In genomic region chr8:121901498-121902236, GRCm38 (mm10) we compare ENCODE assay signal across 8 mouse cellular contexts. TPM values are rescaled to one million over a fixed set of nuclear protein-coding genes. Genes with fewer than 3 reads are reported as not detected.
DNase-seq lines count a peak whose midpoint lies in the region; ATAC-seq and TF ChIP-seq lines count a peak whose summit lies in the region.

No protein-coding gene starts in this region.

- peak; percentile 34 for DNase-seq in kidney, postnatal 14 days
- DNase-seq in kidney, adult 18-20 months = no peak
- DNase-seq in Patski (ENCODE audit: low read depth, low spot score) = peak; percentile 86
- DNase-seq in right cerebral cortex, postnatal 10 days (ENCODE audit: low spot score in 2 of 2) = no peak
- no peak for DNase-seq in thymus, postnatal 4 days
- no peak for DNase-seq in right cerebral cortex, postnatal 4 days

- 31% methylated on average over 8 of the region's 8 CpGs for WGBS in embryonic facial prominence, embryonic 15.5 days
- 44% methylated on average over 8 of the region's 8 CpGs for WGBS in limb, embryonic 12.5 days

- no peaks in the 10 kb centered on the region for H3K27me3 ChIP-seq in Patski
- no peaks in the 10 kb centered on the region for H3K27me3 ChIP-seq in embryonic facial prominence, embryonic 15.5 days
- peaks cover 5% of the 10 kb centered on the region; the same call in 1 of the 2 replicates for H3K27me3 ChIP-seq in limb, embryonic 12.5 days

- H3K36me3 ChIP-seq in embryonic facial prominence, embryonic 15.5 days = no peaks in the 10 kb centered on the region
- H3K36me3 ChIP-seq in limb, embryonic 12.5 days = no peaks in the 10 kb centered on the region

- TF ChIP-seq CTCF in Patski (IDR thresholded peaks at IDR 0.05) = no peak

- in situ Hi-C loops in Patski (cut with MboI; ENCODE audit: low pct_unique_long_range_greater_than_20kb) = no loop called here

- POLR2A ChIA-PET in Patski (lab: Charles Lee) = interaction anchor here (1.0 to 1.2 kb wide), 2 partner anchors 13 to 25 kb away, joined by 5 to 6 read pairs; no protein-coding TSS in a partner anchor

- H3K9me3 ChIP-seq in embryonic facial prominence, embryonic 15.5 days (replicated peaks) = no peaks in the 10 kb centered on the region
- H3K9me3 ChIP-seq in limb, embryonic 12.5 days = no peaks in the 10 kb centered on the region

- H3K27ac ChIP-seq in embryonic facial prominence, embryonic 15.5 days (replicated peaks) = peak overlapping the region; percentile 51; the same call in 1 of the 2 replicates
- H3K27ac ChIP-seq in limb, embryonic 12.5 days = 0 out of 2 replicates have a peak overlapping the region, but pooled peaks have one; percentile 29

- ATAC-seq in Patski = peak; percentile 57
- no peak for ATAC-seq in embryonic facial prominence, embryonic 15.5 days (ENCODE audit: insufficient number of reproducible peaks, low FRiP score, low TSS enrichment, low read depth)
- ATAC-seq in limb, embryonic 12.5 days (ENCODE audit: insufficient number of reproducible peaks, insufficient read depth, low FRiP score, low TSS enrichment, low read depth) = peak; percentile 14; the same call in 1 of the 2 replicates

- no peak overlapping the region for H3K4me3 ChIP-seq in embryonic facial prominence, embryonic 15.5 days (replicated peaks)
- no peak overlapping the region for H3K4me3 ChIP-seq in limb, embryonic 12.5 days (replicated peaks)

- CTCF ChIA-PET in Patski (lab: Charles Lee) = interaction anchor here (1.1 to 6.7 kb wide), 5 partner anchors 10 to 51 kb away, joined by 3 to 38 read pairs (median 3); no protein-coding TSS in a partner anchor

- H3K4me1 ChIP-seq in embryonic facial prominence, embryonic 15.5 days = peaks cover 71% of the 10 kb centered on the region
- peaks cover 55% of the 10 kb centered on the region for H3K4me1 ChIP-seq in limb, embryonic 12.5 days (replicated peaks)

- no peak overlapping the region for H3K4me2 ChIP-seq in embryonic facial prominence, embryonic 15.5 days (replicated peaks)
- H3K4me2 ChIP-seq in limb, embryonic 12.5 days = no peak overlapping the region

- H3K9ac ChIP-seq in embryonic facial prominence, embryonic 15.5 days = no peak overlapping the region
- H3K9ac ChIP-seq in limb, embryonic 12.5 days (replicated peaks) = peak overlapping the region; percentile 23; the same call in 1 of the 2 replicates

RNA-seq across cellular contexts. Expression of gene Slc7a5, which starts 5.8 kb away (rescaled TPM):
- polyA plus RNA-seq in Patski (2021) = 164 TPM
- 31.0 and 31.9 TPM in 2 replicates for polyA plus RNA-seq in embryonic facial prominence, embryonic 15.5 days (2015; fragmentation: Nextera tagmentation; extraction: Ambion mirVana)
- 13.4 and 18.2 TPM in 2 replicates for polyA plus RNA-seq in limb, embryonic 12.5 days (2016; fragmentation: Nextera tagmentation; extraction: Ambion mirVana)

RNA-seq across cellular contexts. Expression of gene Car5a, which starts 43.0 kb away (rescaled TPM):
- polyA plus RNA-seq in Patski (2021) = not detected
- polyA plus RNA-seq in embryonic facial prominence, embryonic 15.5 days (2015; fragmentation: Nextera tagmentation; extraction: Ambion mirVana) = 0.13 TPM in 1 of 2 replicates, not detected in the other
- polyA plus RNA-seq in limb, embryonic 12.5 days (2016; fragmentation: Nextera tagmentation; extraction: Ambion mirVana) = 0.18 and 0.51 TPM in 2 replicates

RNA-seq across cellular contexts. Expression of gene Banp, which starts 47.9 kb away (rescaled TPM):
- polyA plus RNA-seq in Patski (2021) = 45.2 TPM
- 46.3 and 48.5 TPM in 2 replicates for polyA plus RNA-seq in embryonic facial prominence, embryonic 15.5 days (2015; fragmentation: Nextera tagmentation; extraction: Ambion mirVana)
- polyA plus RNA-seq in limb, embryonic 12.5 days (2016; fragmentation: Nextera tagmentation; extraction: Ambion mirVana) = 41.7 and 42.3 TPM in 2 replicates

Comparison
In these comparisons a context has a peak if more than half of its experiments do, and no peak if none do; other contexts are left out.
1. DNase-seq: peak in kidney, postnatal 14 days (single experiment) and Patski (single experiment); none in kidney, adult 18-20 months (single experiment), right cerebral cortex, postnatal 10 days (0 of 2), thymus, postnatal 4 days (single experiment) and right cerebral cortex, postnatal 4 days (single experiment).